Mouse (Mus musculus): ENCODE measurements around the gene Rps28.

GRCm38 (mm10) chr17:33808192-33808591 is 16.2 kb downstream of the Rps28 start:
- TF ChIP-seq ZNF384 (IDR thresholded peaks at IDR 0.05; ENCODE audit: low read depth, low read length) (no peak), HCFC1 (IDR thresholded peaks at IDR 0.05; ENCODE audit: borderline replicate concordance, insufficient read depth, low read length) (no peak)
